Mouse (Mus musculus): ENCODE measurements around the gene Ang6.
A peak's percentile ranks its signal among the peaks of the same experiment; 100 is the strongest.
"Not testable (repeated sequence)": the region's sequence is repeated elsewhere in the genome, so short reads cannot be mapped to it uniquely, and the experiment has no call there.

Ang6 gene

GRCm38 (mm10) chr14:44002169-44002568 lies at the start of gene Ang6:
Gene Ang6 (minus strand): TSS chr14:44002269.
- no peak for DNase-seq

GRCm38 (mm10) chr14:44046567-44046966 lies 44.5 kb upstream of the Ang6 start:
- not testable (repeated sequence) for DNase-seq

GRCm38 (mm10) chr14:44031828-44032227 lies 29.8 kb upstream of the Ang6 start:
- not testable (repeated sequence) for DNase-seq

GRCm38 (mm10) chr14:44009686-44010085 lies 7.6 kb upstream of the Ang6 start:
- not testable (repeated sequence) for DNase-seq

- not testable (repeated sequence) for DNase-seq
Measured at GRCm38 (mm10) chr14:44008021-44008420, 6.0 kb upstream of the Ang6 start.

- DNase-seq = no peak
Measured at GRCm38 (mm10) chr14:44001600-44001999, 469 bp downstream of the Ang6 start.

- not testable (repeated sequence) for DNase-seq
Measured at GRCm38 (mm10) chr14:43998455-43999000, 3.5 kb downstream of the Ang6 start.

- DNase-seq = peak; percentile 16
Measured at GRCm38 (mm10) chr14:43987404-43987803, 14.7 kb downstream of the Ang6 start.

- no peak for DNase-seq
Measured at GRCm38 (mm10) chr14:43986147-43986546, 15.9 kb downstream of the Ang6 start.

- DNase-seq = no peak
Measured at GRCm38 (mm10) chr14:43983897-43984296, 18.2 kb downstream of the Ang6 start.

GRCm38 (mm10) chr14:43983454-43983853 lies 18.6 kb downstream of the Ang6 start:
- no peak for DNase-seq

- not testable (repeated sequence) for DNase-seq
Measured at GRCm38 (mm10) chr14:43956769-43957168, 45.3 kb downstream of the Ang6 start, which contains the start of gene Ang5. Gene Ang5 (plus strand): TSS chr14:43957069.

GRCm38 (mm10) chr14:43955074-43955473 lies 47.0 kb downstream of the Ang6 start:
- DNase-seq = not testable (repeated sequence)

- not testable (repeated sequence) for DNase-seq
Measured at GRCm38 (mm10) chr14:43953382-43953781, 48.7 kb downstream of the Ang6 start.
